Mouse (Mus musculus) ES-E14 (cell line): ENCODE data around the gene Gm17364. TPM values are rescaled to one million over a fixed set of nuclear protein-coding genes. Genes with fewer than 3 reads are reported as not detected.

Source experiments
- DNase-seq: peaks from one replicate; pipeline ENCODE4 v3.0.0-alpha.2; 2013; ENCODE audit warnings: low read depth, low spot score
- H3K27ac ChIP-seq: 2 replicates; pipeline ENCODE4 v1.5.1; 2012; ENCODE audit warnings: low read depth, mild to moderate bottlenecking, low read length, moderate library complexity, mixed read lengths; ENCODE audit not compliant: poor library complexity, insufficient read depth, severe bottlenecking
- H3K36me3 ChIP-seq: 2 replicates; pipeline ENCODE4 v1.6.1; 2012; ENCODE audit warnings: mild to moderate bottlenecking, low read length, moderate library complexity, mixed read lengths; ENCODE audit not compliant: control insufficient read depth, poor library complexity, insufficient read depth, severe bottlenecking
- H3K4me1 ChIP-seq, 2 experiments: fragments of 150-350 bp in 1 of 2; sonication (generic) in 1 of 2; 2 replicates each; pipeline ENCODE4 v1.6.1; 2012; ENCODE audit warnings: low read length in 2 of 2, mild to moderate bottlenecking in 1 of 2, mixed read lengths in 1 of 2; ENCODE audit not compliant: control insufficient read depth in 2 of 2, insufficient read depth in 2 of 2, poor library complexity in 1 of 2
- H3K4me3 ChIP-seq, 2 experiments: fragments of 150-350 bp in 1 of 2; sonication (generic) in 1 of 2; 2 replicates each; pipeline ENCODE4 v1.5.1; 2012; ENCODE audit warnings: low read length in 2 of 2, low read depth in 1 of 2, mild to moderate bottlenecking in 1 of 2, mixed read lengths in 1 of 2; ENCODE audit not compliant: insufficient read depth in 1 of 2, poor library complexity in 1 of 2, severe bottlenecking in 1 of 2
- H3K9ac ChIP-seq: 2 replicates; pipeline ENCODE4 v1.6.1; 2012; ENCODE audit warnings: low read depth, mild to moderate bottlenecking, low read length, mixed read lengths; ENCODE audit not compliant: poor library complexity, insufficient read depth, severe bottlenecking
- H3K9me3 ChIP-seq: fragments of 150-350 bp; sonication (generic); 2 replicates; pipeline ENCODE4 v1.6.1; 2012; ENCODE audit warnings: low read depth, mild to moderate bottlenecking, low read length; ENCODE audit not compliant: control insufficient read depth, insufficient read depth
- CHD2 ChIP-seq: IDR thresholded peaks from 2 replicates; pipeline ENCODE4 v1.6.1; 2014; ENCODE audit warnings: mild to moderate bottlenecking, low read depth, low read length, inconsistent platforms
- HCFC1 ChIP-seq: IDR thresholded peaks from 2 replicates; pipeline ENCODE4 v1.6.1; 2012; ENCODE audit warnings: low read length, inconsistent platforms, borderline replicate concordance; ENCODE audit not compliant: insufficient read depth
- ZC3H11A ChIP-seq: IDR thresholded peaks from 2 replicates; pipeline ENCODE4 v1.6.1; 2012; ENCODE audit warnings: low read depth, mild to moderate bottlenecking, inconsistent platforms, low read length, borderline replicate concordance
- ZNF384 ChIP-seq: IDR thresholded peaks from 2 replicates; pipeline ENCODE4 v1.6.1; 2012; ENCODE audit warnings: low read depth, low read length, inconsistent platforms
- in situ Hi-C, 2 experiments: fragments of 600-800 bp; cut with MboI; formaldehyde crosslinking; loops; one replicate each; pipeline ENCODE4 v1.15.1; 2025; ENCODE audit warnings: low sequenced_read_pairs in 2 of 2, inconsistent platforms in 1 of 2; ENCODE audit not compliant: unreplicated experiment in 2 of 2
- total RNA-seq: library from RNA; depleted of rRNA; stranded (reverse); fragments of 300-350 nt; gene quantifications from 2 replicates; pipeline ENCODE4 v1.2.3, GENCODE M21; 2012

The Gm17364 gene
- total RNA-seq, 1 experiment, result not detected

- no peaks in the 10 kb centered on the region for H3K36me3 ChIP-seq
- H3K9ac ChIP-seq, result peak overlapping the region; percentile 88
- TF ChIP-seq ZNF384, result peak; percentile 94
- no peak for TF ChIP-seq ZC3H11A
- no peak for DNase-seq
- 0 out of 2 replicates have a peak overlapping the region, but pooled peaks have one; percentile 29 for H3K27ac ChIP-seq
- peaks cover 2 to 3% of the 10 kb centered on the region in 2 experiments; a peak in 2 of 4 replicates for H3K4me1 ChIP-seq
- in situ Hi-C loops, result no loop called here
- H3K9me3 ChIP-seq, result no peaks in the 10 kb centered on the region
- H3K4me3 ChIP-seq, result peak overlapping the region; percentile 87 to 92
Observed at GRCm38 (mm10) chr13:41250318-41250981, 23.3 kb downstream of the Gm17364 start.

- peak; percentile 99 for TF ChIP-seq HCFC1
- no peak for TF ChIP-seq ZNF384
- Histone ChIP-seq H3K4me3 (peak within 1 kb of the TSS; percentile 87 to 92), H3K9me3 (no peaks in the 10 kb centered on the region), H3K27ac (0 out of 2 replicates have a peak within 1 kb of the TSS, but pooled peaks have one; percentile 29), H3K4me1 (peaks cover 2 to 3% of the 10 kb centered on the region in 2 experiments; a peak in 2 of 4 replicates), H3K9ac (peak within 1 kb of the TSS; percentile 88), H3K36me3 (no peaks in the 10 kb centered on the region)
- peak; percentile 95 for DNase-seq
- in situ Hi-C loops, result loop anchor here in 1 of 2 experiments (25.0 kb wide), 2 partner anchors 162 to 412 kb away; partner anchors contain the start of gene Mak
Observed at GRCm38 (mm10) chr13:41249538-41250317, 24.0 kb downstream of the Gm17364 start, which contains the start of gene Smim13. Gene Smim13, plus strand, starts transcription at chr13:41249844.

GRCm38 (mm10) chr13:41248751-41249520 lies 24.8 kb downstream of the Gm17364 start:
- Histone ChIP-seq H3K27ac (no peak overlapping the region), H3K9me3 (no peaks in the 10 kb centered on the region), H3K36me3 (no peaks in the 10 kb centered on the region), H3K4me3 (peak overlapping the region; percentile 63 to 87), H3K9ac (peak overlapping the region; percentile 66), H3K4me1 (peaks cover 2 to 3% of the 10 kb centered on the region in 2 experiments; a peak in 2 of 4 replicates)
- no peak for DNase-seq
- in situ Hi-C loops, result loop anchor here in 1 of 2 experiments (25.0 kb wide), 2 partner anchors 162 to 412 kb away; partner anchors contain the start of gene Mak
- TF ChIP-seq ZNF384 (no peak), ZC3H11A (no peak), CHD2 (no peak)

- TF ChIP-seq ZNF384, result no peak
- no peak overlapping the region for H3K9ac ChIP-seq
- H3K27ac ChIP-seq, result no peak overlapping the region
- in situ Hi-C loops, result loop anchor here in 1 of 2 experiments (25.0 kb wide), 2 partner anchors 157 to 407 kb away; partner anchors contain the start of gene Mak
- no peak for DNase-seq
- H3K4me1 ChIP-seq, result no peaks in the 10 kb centered on the region
- H3K36me3 ChIP-seq, result no peaks in the 10 kb centered on the region
- no peaks in the 10 kb centered on the region for H3K9me3 ChIP-seq
- H3K4me3 ChIP-seq, result no peak overlapping the region
Observed at GRCm38 (mm10) chr13:41244306-41244830, 29.4 kb downstream of the Gm17364 start.
